Mouse (Mus musculus) ovary, postnatal 36 days (tissue): Measurements from ENCODE around the gene Lemd1.
"Not testable (repeated sequence)": the region's sequence is repeated elsewhere in the genome, so short reads cannot be mapped to it uniquely, and the experiment has no call there.

ENCODE experiments used
- DNase-seq: peaks from one replicate; pipeline ENCODE4 v3.0.0; 2022; ENCODE audit warnings: low spot score, mixed read lengths

Lemd1 gene

DNA sequence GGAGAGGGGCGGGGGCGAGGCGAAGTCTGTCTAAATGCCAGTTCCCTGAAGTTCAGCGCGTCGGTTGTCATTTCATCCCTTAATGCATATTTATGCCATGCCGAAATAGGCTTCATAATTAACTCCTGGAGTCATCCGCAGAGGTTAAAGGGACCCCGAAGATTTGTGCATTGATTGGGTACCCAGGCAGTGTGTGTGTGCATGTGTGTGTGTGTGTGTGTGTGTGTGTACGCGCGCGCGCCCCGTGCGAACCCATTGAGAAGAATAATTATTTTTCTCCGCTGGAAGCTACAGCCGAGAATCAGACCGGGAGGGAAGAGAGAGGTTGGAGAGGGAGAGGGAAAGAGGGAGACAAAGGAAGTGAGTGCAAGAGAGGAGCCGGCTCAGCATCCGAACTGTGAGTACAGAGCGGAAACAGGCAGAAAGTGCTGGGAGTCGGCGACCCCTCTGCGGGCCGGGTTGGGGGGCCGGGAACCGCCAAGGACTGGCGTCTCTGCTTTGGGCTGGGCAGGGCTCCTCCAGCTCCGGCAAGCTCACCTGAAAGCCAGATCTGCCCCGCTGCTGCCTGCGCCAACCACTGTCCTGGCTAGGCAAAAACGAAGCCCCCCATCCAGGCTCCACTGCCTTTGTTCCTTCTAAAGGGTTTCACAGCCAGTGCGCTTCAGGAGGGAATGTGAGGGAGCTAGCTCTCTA lies at the start of gene Lemd1, which contains the start of gene AC124108.1:
Gene Lemd1, plus strand, starts transcription at position 339 of the 693 bp plus-strand sequence.
Gene AC124108.1, plus strand, starts transcription at position 365 of the 693 bp plus-strand sequence.
- peak; percentile 3 for DNase-seq

DNA sequence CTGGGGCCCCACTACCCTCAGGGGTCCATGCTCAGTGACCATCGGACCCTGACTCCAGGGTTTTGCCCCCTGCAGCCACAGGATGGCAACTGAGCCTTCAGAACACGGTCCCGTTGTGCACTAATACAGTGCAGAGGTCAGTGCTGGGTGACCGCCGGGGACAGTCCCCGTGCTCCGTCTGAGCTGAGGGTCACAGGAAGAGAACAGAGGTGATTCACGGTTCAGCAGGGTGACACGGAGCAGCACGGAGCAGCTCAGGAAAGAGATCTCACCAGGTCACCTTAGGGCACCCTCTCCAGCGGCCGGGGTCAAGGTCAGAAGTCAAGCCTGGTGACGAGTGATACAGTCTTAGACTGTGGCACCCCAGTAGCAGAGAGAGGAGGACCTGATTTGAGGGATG lies 49.5 kb upstream of the Lemd1 start:
- no peak for DNase-seq

DNA sequence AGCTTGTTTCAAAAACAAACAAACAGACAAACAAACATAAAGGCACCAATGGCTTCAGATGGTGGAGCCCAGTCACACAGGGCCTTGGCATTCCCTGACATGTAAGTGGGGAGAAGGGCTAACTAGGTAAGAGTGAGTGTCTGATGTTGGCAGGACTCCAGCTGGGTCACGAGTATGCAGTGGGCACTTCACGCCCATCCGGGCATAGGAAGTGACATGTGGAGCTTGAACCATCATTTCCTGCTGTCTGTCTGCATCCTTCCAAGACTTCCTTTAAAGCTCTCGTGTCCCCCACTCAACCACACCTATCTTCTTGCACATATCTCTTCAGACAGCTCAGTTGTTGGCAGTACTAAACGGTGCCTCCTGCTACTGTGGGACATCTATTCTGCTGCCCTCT lies 48.2 kb upstream of the Lemd1 start:
- DNase-seq: no peak

DNA sequence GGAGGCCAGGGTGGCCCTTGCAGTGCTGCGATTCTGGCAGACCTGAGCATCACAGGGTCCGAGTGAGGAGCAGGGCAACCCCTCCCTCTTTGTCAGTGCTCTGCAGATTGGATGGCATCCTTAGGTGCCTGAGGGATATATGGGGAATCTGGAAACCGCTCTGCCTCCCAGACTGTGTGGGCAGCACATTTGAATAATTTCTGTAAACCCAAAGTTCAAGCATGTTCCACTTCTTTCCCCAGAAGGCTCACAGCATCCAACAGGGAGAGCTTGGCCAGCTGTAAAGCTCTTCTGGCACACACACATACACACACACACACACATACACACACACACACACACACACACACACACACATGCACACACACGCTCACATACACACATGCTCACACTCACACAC lies 47.5 kb upstream of the Lemd1 start:
- DNase-seq: no peak

DNA sequence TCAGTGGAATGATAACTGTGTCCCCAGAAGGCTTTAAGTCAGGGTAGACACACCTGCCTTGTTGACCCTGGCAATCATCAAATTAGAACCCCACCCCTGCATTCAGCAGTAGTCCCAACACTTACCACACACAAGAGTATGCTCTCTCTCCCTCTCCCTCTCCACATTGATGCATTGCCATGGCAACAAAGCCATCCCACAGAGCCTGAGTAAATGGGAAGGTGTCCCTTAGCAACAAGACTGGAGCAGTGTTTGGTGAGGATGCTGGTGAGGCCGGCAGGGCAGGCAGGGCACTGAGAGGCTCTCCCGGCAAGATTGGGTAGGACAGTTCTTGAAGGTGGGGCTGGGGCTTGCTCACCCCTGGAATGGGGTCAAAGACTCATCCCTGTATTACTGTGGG lies 47.0 kb upstream of the Lemd1 start:
- DNase-seq: no peak

DNA sequence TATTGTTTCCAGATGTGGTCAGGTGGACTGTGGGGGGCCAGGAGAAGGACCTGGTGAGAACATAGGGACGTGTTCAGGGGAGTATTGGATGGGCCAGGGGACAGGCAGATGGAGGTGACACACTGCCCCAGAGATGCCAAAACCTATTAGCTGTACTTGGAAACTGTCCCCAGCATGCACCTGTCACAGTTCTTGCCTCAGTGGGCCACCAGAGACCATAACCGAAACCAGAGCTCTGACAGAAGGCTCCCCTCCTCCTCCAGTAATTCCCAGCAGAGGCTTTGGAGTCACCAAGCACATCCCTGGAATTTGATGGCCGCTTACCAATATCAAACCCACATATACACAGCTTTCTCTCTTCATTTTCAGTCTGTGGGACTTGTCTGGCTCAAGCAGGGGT lies 46.4 kb upstream of the Lemd1 start:
- no peak for DNase-seq

DNA sequence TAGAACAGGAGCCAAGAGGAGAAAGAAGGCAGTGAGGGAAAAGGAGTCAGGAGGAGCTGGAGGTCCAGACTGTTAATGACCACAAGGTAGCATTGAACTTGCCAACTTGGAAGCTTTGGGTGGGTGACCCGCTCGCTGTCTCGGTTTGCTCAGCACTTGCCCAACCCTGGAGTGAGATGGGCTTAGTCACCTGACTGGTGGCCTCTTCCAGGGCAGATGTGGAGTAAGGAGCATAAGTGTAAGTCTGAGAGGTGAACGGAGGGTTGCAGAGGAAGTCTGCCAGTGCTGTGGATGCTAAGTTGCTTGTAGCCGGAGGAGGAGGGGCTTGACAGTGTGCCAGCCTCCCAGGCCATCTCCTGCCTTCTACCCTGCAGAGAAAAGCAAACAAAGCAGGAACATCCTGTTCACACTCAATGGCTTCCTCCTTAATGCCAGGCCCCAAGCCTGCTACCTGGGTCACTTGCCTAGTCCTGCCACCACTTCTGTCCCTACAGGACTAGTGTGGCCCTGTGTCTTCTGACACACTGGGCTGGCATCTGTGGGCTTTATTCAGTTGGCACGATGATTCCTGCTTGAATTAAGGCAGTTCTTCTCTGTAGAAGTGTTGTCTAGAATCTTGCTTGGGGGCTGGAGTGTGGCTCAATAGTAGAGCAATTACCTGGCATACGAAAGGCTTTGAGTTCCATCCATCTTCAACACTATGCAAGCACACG lies 45.1 kb upstream of the Lemd1 start:
- no peak for DNase-seq

DNA sequence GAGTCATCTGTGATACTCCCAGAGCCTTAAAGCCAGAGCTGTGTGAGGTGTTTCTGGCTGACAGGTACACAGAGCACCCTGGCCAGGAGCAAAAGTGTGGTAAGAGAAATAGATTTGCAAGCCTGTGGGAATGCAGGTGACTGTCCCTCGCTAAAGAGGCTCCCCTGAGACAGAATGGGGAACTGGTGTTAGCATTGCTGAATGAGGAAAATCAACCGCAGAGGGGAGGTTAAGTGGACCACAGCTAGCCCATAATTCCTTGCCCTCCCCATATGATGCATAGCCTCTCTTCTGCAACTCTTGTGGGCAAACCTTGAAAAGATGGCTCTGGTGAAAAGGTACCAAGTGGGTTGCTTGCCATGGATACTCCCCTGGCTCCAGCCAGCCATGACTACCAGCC lies 41.8 kb upstream of the Lemd1 start:
- no peak for DNase-seq

DNA sequence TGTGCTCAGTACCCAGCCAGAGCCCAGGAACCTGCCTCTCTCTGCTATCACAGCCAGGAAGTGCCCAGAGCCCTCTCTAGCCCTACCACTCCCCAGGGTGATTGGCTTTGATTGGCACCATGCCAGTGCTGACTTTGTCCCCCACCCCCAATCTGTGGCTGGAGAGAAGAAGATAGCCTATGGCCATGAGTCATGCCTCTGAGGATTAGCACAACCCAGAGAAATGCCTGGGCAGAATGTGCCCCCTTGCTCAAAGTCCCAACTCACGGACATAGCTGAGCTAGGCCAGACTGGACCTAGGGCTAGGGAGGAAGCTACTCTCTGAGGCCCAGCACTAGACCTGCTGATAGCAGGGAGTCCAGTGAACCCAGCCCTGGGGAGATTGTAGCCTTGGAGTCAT lies 41.1 kb upstream of the Lemd1 start:
- DNase-seq: no peak

DNA sequence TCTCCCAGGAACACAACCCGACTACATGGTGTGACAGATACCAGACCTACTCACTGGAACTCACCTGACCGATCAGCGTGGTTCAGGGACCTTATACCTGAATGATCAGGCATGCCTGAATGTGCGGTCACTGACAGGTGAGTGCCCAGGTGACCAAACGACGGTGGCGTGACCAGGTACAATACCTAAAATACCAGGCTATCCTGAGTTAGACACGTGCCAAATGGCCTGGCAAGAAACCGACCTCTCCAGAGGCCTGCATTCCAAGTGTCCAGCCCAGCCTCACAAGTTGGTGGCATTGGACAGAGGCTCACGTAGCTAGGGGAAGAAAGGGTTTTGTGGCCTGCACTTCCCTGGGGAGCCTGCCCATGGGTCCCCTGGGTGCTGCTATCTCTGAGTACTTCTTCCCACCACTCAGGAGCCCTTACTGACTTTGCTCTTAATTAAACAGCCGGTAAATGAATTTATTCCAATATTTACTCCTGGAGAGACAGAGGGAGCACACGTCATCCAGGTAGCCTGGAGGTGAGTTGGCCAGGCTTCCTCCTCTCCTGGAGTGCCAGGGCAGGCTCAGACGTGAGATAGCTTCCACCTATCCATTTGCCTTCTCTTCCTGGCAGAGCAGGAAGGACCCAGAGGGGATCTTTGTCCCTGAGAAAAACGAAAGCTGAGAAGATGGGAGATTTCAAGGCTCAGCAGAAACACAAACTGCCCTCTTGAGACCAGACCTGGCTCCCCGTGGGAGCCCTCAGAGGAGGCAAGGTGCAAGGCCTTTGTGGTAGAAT lies 40.2 kb upstream of the Lemd1 start:
- DNase-seq: no peak

DNA sequence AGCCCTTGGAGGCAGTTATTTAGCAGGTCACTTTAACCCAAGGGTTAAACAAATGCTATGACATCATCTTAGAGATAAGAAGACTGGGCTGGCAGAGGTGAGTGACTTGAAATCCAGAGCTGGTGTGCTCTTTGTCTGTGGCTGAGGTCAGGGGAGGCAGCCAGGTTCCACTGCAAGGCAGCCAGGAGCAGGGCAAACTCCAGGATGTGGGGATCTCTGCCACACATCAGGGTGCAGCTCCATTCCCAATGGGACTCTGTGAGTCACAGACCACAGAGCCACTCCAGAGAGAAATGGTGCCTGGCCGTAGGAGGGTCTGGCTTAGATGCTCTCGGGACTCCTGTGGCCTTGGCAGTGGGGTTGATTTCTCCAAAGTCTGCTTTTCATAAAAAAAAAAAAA lies 39.3 kb upstream of the Lemd1 start:
- DNase-seq: no peak

DNA sequence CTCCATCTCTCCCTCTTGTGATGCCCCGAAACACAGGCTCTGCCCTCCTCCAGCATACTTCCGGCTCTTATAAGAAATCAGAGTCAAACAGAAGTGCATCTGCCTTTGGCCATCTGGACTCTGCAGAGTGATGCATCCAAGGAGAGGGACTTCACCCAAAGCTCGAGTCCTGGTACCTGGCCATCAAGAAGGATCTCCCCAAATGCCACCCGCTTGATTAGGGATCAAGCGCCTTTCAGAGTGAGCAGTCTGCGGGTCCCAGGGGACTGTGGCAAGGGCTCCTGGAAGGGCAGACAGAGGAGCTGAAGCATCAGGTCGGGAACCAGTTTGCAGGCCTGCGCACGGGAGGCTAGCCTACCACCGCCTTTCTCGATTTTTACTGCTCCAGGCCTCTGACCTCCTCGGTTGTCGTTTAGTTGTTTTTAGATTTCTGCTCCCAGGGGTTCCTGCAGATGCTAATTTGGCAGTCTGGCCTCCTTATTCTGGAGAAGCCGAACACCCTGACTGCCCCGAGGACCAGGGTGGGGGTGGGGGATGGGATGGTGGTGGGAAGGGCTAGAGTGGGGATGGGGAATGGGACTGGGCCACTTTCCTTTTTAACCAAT lies 38.0 kb upstream of the Lemd1 start:
- DNase-seq: no peak

DNA sequence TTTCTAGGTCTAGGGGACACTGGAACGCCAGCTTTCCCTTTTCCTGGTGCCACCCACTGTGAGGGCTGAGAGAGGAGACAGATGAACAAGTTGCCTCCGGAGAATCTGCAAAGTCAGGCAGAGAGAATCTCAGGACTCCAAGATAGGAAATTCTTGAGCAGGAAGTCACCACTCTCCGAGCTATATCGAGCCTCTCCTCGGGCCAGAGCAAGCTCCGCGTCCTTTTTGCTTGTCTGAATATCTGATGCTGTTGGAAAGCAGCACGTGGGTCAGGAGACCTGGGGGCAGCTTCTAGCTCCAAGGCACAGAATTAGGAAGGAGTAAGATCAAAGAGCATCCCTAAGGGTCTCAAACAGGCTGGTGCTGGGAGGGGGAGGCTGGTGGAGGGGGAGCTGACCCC lies 37.5 kb upstream of the Lemd1 start:
- no peak for DNase-seq

DNA sequence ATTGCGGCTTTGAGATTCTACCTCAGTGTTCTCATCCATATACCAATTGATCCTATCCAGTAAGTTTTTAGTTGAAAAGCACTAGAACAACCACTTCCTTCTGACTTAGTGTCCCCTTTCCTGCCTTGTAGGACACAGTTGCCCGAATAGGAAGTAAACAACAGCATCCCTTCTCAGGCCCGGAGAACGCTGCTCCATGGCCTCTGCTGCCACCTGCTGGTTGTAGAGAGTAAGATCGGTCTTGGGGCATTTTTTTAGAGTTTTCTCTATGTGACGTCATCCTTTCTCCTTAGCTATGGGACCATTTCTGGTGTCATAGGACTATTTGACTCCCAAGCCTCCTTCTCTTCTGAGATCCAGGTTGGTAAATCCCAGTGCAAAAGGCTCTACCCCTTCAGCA lies 35.5 kb upstream of the Lemd1 start:
- peak; percentile 71 for DNase-seq

DNA sequence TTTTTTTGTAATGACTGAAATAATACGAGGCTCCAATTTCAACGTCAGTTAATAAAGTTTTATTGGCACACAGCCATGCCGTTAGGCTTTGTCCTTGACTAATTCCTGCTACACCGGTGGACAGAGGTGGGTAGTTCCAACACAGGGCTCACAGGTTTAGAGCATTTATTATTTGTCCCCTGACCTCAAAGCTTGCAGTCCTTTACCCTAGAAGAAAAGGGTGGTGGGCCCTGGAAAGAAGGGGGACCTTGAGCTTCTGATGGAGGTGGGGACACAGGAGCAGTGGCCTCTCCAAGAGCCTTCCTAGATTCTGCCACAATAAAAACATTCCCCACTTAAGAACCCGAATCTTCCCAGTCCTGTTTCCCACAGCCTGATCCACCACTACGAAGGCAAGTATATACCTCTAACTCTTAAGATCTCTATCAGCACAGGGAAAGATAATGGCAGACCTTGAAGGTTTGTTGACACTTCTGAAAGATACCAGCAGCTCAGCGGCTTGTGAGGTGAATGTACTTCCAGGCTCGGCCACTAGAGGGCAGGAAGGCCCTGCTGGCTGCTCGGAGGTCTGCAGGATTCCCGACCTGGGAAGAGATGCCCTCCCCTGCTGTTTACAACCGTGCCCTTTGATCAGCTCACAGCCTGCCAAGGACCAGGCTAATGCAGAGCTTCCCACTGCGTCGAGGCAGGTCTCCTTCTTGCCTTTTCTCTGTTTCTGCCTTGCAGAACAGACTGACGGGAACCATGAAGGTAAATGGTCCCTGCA lies 34.0 kb upstream of the Lemd1 start:
- DNase-seq: peak; percentile 82

DNA sequence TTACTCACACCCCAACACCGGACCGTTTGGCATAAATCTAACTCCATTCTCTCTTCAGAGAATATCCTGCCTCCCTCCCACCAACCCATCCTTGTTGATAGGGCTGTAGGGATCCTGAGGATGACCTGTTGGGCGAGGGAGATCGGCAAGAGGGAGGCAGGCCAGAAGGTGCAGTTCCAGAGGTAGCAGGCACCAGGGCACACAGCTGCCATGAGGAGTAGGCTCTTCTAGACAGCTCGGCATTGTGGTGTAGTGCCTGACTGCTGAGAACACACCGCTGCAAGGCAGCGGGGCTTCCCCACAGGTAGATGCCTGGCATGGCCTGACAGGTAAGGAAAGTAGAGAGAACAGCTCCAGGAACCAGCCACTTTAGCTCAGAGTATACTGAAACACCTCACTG lies 33.4 kb upstream of the Lemd1 start:
- DNase-seq: no peak

DNA sequence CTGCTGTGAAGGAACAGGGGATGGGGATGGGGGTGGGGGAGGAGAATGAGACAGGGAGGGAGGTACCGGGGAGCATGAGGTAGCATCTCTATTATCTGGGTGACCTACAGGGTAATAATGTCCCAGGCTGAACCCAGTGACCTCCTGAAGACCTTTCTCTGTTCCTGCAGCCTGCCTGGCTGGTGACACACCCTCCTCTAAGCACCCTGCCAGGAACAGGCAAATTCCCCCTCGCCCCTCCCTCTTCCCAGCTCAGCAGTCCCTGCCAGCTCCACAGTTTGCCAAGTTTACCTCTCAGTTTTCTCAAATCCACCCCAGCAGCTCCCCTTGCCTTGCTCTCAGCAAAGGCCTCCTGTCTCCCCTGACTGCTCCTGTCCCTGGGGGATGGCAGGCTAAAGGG lies 32.5 kb upstream of the Lemd1 start:
- DNase-seq: no peak

DNA sequence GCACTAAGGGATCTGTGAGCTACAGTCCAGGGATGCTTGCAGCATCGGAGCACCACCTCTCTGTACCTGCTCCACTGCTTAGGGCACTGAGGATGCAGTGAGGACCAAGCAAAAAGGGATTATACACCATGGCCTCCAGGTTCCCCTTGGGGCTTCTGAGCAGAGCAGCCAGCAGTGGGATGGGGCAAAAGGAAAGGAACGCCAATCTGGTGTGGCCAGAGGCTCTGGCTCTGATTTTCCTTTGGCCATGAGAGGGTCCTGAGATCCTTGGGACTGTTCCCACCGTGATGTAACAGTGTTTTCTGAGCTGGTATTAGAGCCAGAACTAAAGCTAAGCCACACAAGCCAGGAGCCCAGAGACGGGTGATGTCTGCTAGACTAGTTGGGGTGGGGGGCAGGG lies 31.6 kb upstream of the Lemd1 start:
- DNase-seq: no peak

DNA sequence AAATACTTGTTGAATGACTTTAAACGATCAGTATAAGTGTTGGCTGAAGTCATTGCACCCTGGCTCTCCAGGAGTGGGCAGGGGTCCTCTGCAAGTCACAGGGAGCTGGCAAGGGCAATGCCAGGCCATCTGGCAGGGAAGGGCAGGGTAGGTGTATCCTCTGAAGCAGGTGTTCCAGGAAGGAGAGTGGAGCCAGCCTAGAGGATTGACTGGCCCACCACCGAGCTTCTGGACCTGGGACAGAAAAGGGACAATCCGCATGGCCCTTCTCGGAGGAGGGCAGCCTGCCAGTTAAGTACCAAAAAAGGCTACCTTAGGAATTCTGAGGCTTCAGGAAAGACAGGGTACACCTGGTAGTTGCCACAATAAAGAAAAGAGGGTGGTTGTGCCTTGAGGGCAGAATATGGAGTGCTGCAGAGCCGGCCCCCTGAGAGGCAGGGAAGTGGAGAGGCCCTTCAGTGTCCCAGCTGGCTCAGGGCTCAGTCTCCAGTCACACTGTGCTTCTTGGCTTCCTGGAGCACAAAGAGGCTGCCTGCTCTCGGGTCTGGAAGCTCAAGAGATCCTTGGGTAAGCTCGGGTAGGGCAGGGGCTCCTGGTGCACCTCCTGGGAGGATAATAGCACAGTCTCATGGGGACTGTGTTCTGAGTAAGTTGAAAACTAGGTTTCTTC lies 29.9 kb upstream of the Lemd1 start:
- DNase-seq: no peak

DNA sequence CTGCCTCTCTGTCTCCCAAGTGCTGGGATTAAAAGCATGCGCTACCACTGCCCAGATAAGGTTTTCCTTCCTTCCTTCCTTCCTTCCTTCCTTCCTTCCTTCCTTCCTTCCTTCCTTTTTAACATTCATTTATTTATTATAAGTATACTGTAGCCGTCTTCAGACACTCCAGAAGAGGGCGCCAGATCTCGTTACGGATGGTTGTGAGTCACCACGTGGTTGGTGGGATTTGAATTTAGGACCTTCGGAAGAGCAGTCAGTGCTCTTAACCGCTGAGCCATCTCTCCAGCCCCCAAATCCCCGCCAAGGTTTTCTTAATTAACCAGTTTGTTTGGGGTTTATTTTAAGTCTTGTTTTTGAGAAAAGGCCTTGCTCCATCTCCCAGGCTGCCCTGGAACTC lies 28.6 kb upstream of the Lemd1 start:
- not testable (repeated sequence) for DNase-seq

DNA sequence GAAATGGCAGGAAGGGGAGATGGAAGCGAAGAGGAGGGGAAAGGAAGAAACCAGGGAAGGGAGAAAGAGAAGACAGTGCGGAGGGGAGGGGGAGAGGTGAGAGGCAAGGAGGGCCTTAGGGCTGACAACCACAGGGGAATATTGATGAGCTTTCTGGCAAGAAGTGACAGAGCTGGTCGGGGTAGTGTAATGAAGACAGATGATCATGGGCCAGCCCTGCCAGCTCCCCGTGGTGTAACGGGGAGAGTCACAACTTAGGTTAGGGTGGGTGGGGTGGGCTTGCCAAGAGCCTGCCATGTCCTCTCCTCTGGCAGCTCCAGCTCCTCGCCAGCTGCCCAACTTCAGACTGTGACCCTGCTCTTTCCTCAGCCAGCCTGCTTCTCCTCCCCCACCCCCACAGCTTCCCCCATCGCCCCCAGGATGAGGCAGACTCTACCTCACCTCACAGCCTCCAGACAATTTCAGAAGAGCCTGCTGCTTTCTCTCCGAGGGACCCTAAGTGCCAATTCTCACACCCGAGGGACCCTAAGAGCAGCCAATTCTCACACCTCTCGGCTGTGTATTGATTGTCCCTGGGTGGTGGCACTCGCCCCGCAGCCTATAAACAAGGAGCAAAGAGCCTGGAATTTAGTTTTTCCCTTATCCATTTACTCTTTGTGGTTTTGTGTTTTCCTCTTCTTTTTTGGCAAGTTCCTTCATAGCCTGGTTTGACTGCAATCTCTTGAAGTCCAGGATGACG lies 26.3 kb upstream of the Lemd1 start:
- DNase-seq: no peak
